In genomic region chr5:114647211-114647974, GRCm38 (mm10) we compare ENCODE assay signal across 9 mouse cellular contexts. TPM values are rescaled to one million over a fixed set of nuclear protein-coding genes. Genes with fewer than 3 reads are reported as not detected.
DNase-seq lines count a peak whose midpoint lies in the region; ATAC-seq lines count a peak whose summit lies in the region.
"Had no signal": no experiment of that assay in that cellular context is flagged by ENCODE, and none has a peak within 500 bp of the region (broad histone marks: within the 10 kb centered on the region; RNA-seq: fewer than 3 reads in every experiment).

No protein-coding gene starts in this region.

- 4% methylated on average over 27 of the region's 27 CpGs for WGBS in liver, embryonic 15.5 days (ENCODE audit: insufficient replicate concordance)
- WGBS in neural tube, embryonic 11.5 days, result 5% methylated on average over 27 of the region's 27 CpGs

- no peaks in the 10 kb centered on the region for H3K36me3 ChIP-seq in liver, embryonic 15.5 days (replicated peaks)
- no peaks in the 10 kb centered on the region for H3K36me3 ChIP-seq in neural tube, embryonic 11.5 days (ENCODE audit: control insufficient read depth, insufficient read depth, low read length)

- peak overlapping the region; percentile 28 for H3K4me3 ChIP-seq in liver, embryonic 15.5 days (replicated peaks)
- peak overlapping the region; percentile 9; the same call in 1 of the 2 replicates for H3K4me3 ChIP-seq in neural tube, embryonic 11.5 days (ENCODE audit: low read depth, low read length)

- DNase-seq in adrenal gland, adult (ENCODE audit: inconsistent age in 2 of 2, low spot score in 1 of 2), result peak; percentile 30 to 61
- DNase-seq in adrenal gland, adult 18-20 months (ENCODE audit: low spot score in 2 of 2), result no peak
- peak; percentile 77 for DNase-seq in Muller cell, postnatal 12 days (ENCODE audit: inconsistent ontology term)
- DNase-seq in fat pad, adult 2 months (ENCODE audit: extremely low read depth, low read depth, low spot score), result peak; percentile 81
- DNase-seq in hindlimb bud, embryonic 11.5 days (ENCODE audit: extremely low spot score, low read depth, low spot score), result peak; percentile 33
- DNase-seq in neural tube, embryonic 11.5 days (ENCODE audit: low spot score), result peak; percentile 60

- ATAC-seq in liver, embryonic 15.5 days (ENCODE audit: insufficient read depth), result peak; percentile 65
- ATAC-seq in neural tube, embryonic 11.5 days (ENCODE audit: insufficient read depth, low FRiP score, low TSS enrichment), result peak; percentile 53; the same call in 1 of the 2 replicates
- ATAC-seq in activated CD4-positive, CD25-positive, alpha-beta regulatory T cell, adult 4 months, result no peak

- peaks cover 35% of the 10 kb centered on the region for H3K27me3 ChIP-seq in liver, embryonic 15.5 days
- 0 out of 2 replicates have a peak, but pooled peaks cover 2% of the 10 kb centered on the region for H3K27me3 ChIP-seq in neural tube, embryonic 11.5 days (ENCODE audit: control insufficient read depth, insufficient read depth, low read length)

- peaks cover 30% of the 10 kb centered on the region for H3K4me1 ChIP-seq in liver, embryonic 15.5 days (replicated peaks)
- H3K4me1 ChIP-seq in neural tube, embryonic 11.5 days (ENCODE audit: control insufficient read depth, insufficient read depth, low read length), result no peaks in the 10 kb centered on the region; the same call in 1 of the 2 replicates

- H3K27ac ChIP-seq in liver, embryonic 15.5 days (replicated peaks), result no peak overlapping the region
- H3K27ac ChIP-seq in neural tube, embryonic 11.5 days (ENCODE audit: low read depth, low read length), result no peak overlapping the region
- H3K27ac ChIP-seq: macrophage had no signal

- no peak overlapping the region; the same call in 1 of the 2 replicates for H3K9ac ChIP-seq in liver, embryonic 15.5 days
- peak overlapping the region; percentile 22; the same call in 1 of the 2 replicates for H3K9ac ChIP-seq in neural tube, embryonic 11.5 days (ENCODE audit: low read length)

- no peaks in the 10 kb centered on the region for H3K9me3 ChIP-seq in liver, embryonic 15.5 days (replicated peaks)
- no peaks in the 10 kb centered on the region for H3K9me3 ChIP-seq in neural tube, embryonic 11.5 days (ENCODE audit: control insufficient read depth, low read length)

- peak overlapping the region; percentile 61 for H3K4me2 ChIP-seq in liver, embryonic 15.5 days
- peak overlapping the region; percentile 43 for H3K4me2 ChIP-seq in neural tube, embryonic 11.5 days (ENCODE audit: low read depth)

RNA-seq across cellular contexts. Expression of gene Trpv4, which starts 10.8 kb away (rescaled TPM):
- total RNA-seq in adrenal gland, adult 18-20 months (2021), result 1 to 10 TPM; 3.0 to 4.6 TPM
- 0.24 and 0.33 TPM in 2 replicates for polyA plus RNA-seq in liver, embryonic 15.5 days (2015; fragmentation: Nextera tagmentation; extraction: Ambion mirVana)
- 0.32 and 0.81 TPM in 2 replicates for polyA plus RNA-seq in neural tube, embryonic 11.5 days (2014; fragmentation: Nextera tagmentation; extraction: Ambion mirVana)
- under 1 TPM; 0.24 to 0.25 TPM for polyA plus RNA-seq in activated CD4-positive, CD25-positive, alpha-beta regulatory T cell, adult 4 months (2017; shearing (Covaris generic))

RNA-seq across cellular contexts. Expression of gene Gltp, which starts 43.4 kb away (rescaled TPM):
- 10 to 100 TPM; 40.7 to 49.2 TPM for total RNA-seq in adrenal gland, adult 18-20 months (2021)
- polyA plus RNA-seq in liver, embryonic 15.5 days (2015; fragmentation: Nextera tagmentation; extraction: Ambion mirVana), result 36.2 and 36.8 TPM in 2 replicates
- 68.9 and 72.6 TPM in 2 replicates for polyA plus RNA-seq in neural tube, embryonic 11.5 days (2014; fragmentation: Nextera tagmentation; extraction: Ambion mirVana)
- 100 to 1,000 TPM; 251 to 266 TPM for polyA plus RNA-seq in activated CD4-positive, CD25-positive, alpha-beta regulatory T cell, adult 4 months (2017; shearing (Covaris generic))

Comparison
In these comparisons a context has a peak if more than half of its experiments do, and no peak if none do; other contexts are left out.
1. DNase-seq: peak in adrenal gland, adult (2 of 2), Muller cell, postnatal 12 days (single experiment), fat pad, adult 2 months (single experiment), hindlimb bud, embryonic 11.5 days (single experiment) and neural tube, embryonic 11.5 days (single experiment); none in adrenal gland, adult 18-20 months (0 of 2).